Mouse (Mus musculus) subcutaneous adipose tissue, adult 2 months (tissue): Measurements from ENCODE around the gene Toporsl. TPM values are rescaled to one million over a fixed set of nuclear protein-coding genes. Genes with fewer than 3 reads are reported as not detected.

Experiments
- polyA plus RNA-seq: library from polyadenylated mRNA; depleted of rRNA; stranded (reverse); fragments of >200 nt; gene quantifications from 2 replicates; pipeline ENCODE4 v1.2.3, GENCODE M21; 2012; ENCODE audit warnings: low replicate concordance; rRNA removed

Gene Toporsl
- polyA plus RNA-seq = not detected in 2 replicates

GRCm38 (mm10) chr4:52595927-52596326, at the start of gene Toporsl:
Gene Toporsl, plus strand, starts transcription at chr4:52596274.

Other genes with a start within 250 kb of the Toporsl start
- 0.93 and 5.2 TPM in 2 replicates for gene Smc2, start 157.0 kb upstream of the Toporsl start, polyA plus RNA-seq
- 1.1 and 2.7 TPM in 2 replicates for gene Vma21-ps, start 99.0 kb upstream of the Toporsl start, polyA plus RNA-seq
- not detected in 2 replicates for gene Olfr275, start 218.3 kb downstream of the Toporsl start, polyA plus RNA-seq